Mouse (Mus musculus): ENCODE measurements around the gene Tma7. TPM values are rescaled to one million over a fixed set of nuclear protein-coding genes. Genes with fewer than 3 reads are reported as not detected.

Gene Tma7
- polyA plus RNA-seq, 1 experiment from 2014 or later: 616 TPM

GRCm38 (mm10) chr9:109051651-109052489 is 30.5 kb downstream of the Tma7 start:
- no peak overlapping the region for H3K27ac ChIP-seq
- peaks cover 33% of the 10 kb centered on the region for H3K36me3 ChIP-seq
- H3K4me2 ChIP-seq: no peak overlapping the region
- no peaks in the 10 kb centered on the region for H3K9me3 ChIP-seq (replicated peaks)
- H3K4me1 ChIP-seq: peaks cover 17% of the 10 kb centered on the region
- H3K9ac ChIP-seq: no peak overlapping the region
- H3K4me3 ChIP-seq (replicated peaks): no peak overlapping the region
- WGBS: 91% methylated on average over 10 of the region's 10 CpGs
- ATAC-seq (replicated peaks; ENCODE audit: low FRiP score): no peak
- no peaks in the 10 kb centered on the region for H3K27me3 ChIP-seq

- Histone ChIP-seq H3K27ac (no peak overlapping the region), H3K4me3 (replicated peaks) (no peak overlapping the region), H3K9ac (no peak overlapping the region), H3K4me2 (no peak overlapping the region), H3K27me3 (no peaks in the 10 kb centered on the region), H3K4me1 (peaks cover 17% of the 10 kb centered on the region), H3K9me3 (replicated peaks) (no peaks in the 10 kb centered on the region), H3K36me3 (peaks cover 25% of the 10 kb centered on the region)
- WGBS: 89% methylated on average over 13 of the region's 13 CpGs
- no peak for ATAC-seq (replicated peaks; ENCODE audit: low FRiP score)
Observed at GRCm38 (mm10) chr9:109051011-109051501, 31.3 kb downstream of the Tma7 start.

DNA sequence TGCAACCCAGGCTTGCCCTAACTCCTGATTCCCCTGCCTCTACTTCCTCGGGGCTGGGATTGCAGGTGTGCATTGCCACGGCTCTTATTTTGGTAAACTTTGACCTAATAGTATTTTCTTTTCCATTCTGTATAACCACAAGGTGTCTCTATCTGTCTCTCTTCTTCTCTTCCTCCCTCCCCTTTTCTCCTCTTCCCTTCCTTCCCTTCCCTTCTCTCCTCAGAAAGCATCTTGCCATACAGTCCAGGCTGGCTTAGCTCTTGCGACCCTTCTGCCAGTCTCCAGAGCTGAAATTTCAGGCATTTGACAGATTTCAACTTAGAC is 31.8 kb downstream of the Tma7 start:
- 59% methylated on average over 3 of the region's 3 CpGs for WGBS
- H3K27me3 ChIP-seq: no peaks in the 10 kb centered on the region
- H3K4me2 ChIP-seq: no peak overlapping the region

DNA sequence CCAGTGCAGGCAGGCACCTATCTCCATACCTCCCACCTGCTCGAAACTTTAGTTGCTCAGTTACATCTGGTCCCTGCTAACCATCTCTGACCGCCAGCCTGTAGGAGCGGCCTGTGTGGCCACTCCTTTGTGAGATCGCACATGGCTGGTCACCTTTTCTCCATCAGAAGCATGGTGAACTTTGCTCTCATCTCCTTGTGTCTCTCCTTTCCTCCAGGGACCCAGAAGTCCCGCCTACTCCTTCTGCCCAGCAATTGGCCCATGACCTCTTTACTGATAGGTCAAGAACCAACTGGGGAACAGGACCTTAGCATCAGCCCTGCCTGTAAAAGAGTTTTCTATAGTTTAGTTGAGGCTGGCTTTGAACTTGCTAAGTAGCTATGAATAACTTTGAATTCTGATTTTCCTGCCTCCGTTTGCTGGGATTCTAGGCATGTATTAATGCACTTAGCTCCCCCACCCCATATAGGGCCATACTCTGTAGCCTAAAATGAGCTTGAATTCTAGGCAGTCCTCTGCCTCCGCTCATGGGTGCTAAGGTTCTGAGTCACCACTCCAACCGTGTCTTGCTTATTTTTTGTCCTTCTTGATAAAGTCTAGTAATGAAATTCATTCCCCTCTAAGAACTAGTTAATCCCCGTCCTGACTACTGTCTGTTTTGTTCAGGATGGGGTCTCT is 32.3 kb downstream of the Tma7 start:
- peaks cover 12% of the 10 kb centered on the region for H3K4me1 ChIP-seq
- H3K27me3 ChIP-seq: no peaks in the 10 kb centered on the region
- no peak overlapping the region for H3K9ac ChIP-seq
- no peaks in the 10 kb centered on the region for H3K9me3 ChIP-seq (replicated peaks)
- 81% methylated on average over 9 of the region's 9 CpGs for WGBS
- H3K27ac ChIP-seq: no peak overlapping the region
- H3K4me3 ChIP-seq (replicated peaks): no peak overlapping the region
- H3K4me2 ChIP-seq: no peak overlapping the region
- H3K36me3 ChIP-seq: peaks cover 18% of the 10 kb centered on the region
- ATAC-seq (replicated peaks; ENCODE audit: low FRiP score): no peak

More for the DNA sequence above, 31.8 kb downstream of the Tma7 start:
- no peak overlapping the region for H3K9ac ChIP-seq
- peaks cover 17% of the 10 kb centered on the region for H3K4me1 ChIP-seq
- H3K4me3 ChIP-seq (replicated peaks): no peak overlapping the region
- no peak overlapping the region for H3K27ac ChIP-seq
- no peak for ATAC-seq (replicated peaks; ENCODE audit: low FRiP score)
- H3K9me3 ChIP-seq (replicated peaks): no peaks in the 10 kb centered on the region
- H3K36me3 ChIP-seq: peaks cover 21% of the 10 kb centered on the region

DNA sequence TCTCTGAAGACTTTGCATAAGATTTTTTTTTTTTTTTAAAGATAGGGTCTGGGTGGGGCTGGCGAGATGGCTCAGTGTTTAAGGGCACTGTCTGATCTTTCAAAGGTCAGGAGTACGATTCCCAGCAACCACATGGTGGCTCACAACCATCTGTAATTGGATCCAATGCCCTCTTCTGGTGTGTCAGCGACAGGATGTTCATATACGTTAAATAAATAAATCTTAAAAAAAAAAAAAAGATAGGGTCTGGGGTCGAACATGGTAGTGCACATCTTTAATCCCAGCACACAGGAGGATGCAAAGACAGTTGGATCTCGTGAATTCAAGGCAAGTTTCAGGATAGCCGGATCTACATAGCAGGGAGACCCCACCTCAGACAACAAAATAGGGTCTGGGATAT is 33.1 kb downstream of the Tma7 start:
- Histone ChIP-seq H3K27ac (no peak overlapping the region), H3K36me3 (peaks cover 21% of the 10 kb centered on the region), H3K4me1 (peaks cover 5% of the 10 kb centered on the region), H3K4me3 (replicated peaks) (no peak overlapping the region), H3K27me3 (no peaks in the 10 kb centered on the region), H3K9ac (no peak overlapping the region), H3K4me2 (no peak overlapping the region), H3K9me3 (replicated peaks) (no peaks in the 10 kb centered on the region)
- no peak for ATAC-seq (replicated peaks; ENCODE audit: low FRiP score)
- WGBS: 69% methylated on average over 7 of the region's 7 CpGs

- Histone ChIP-seq H3K27me3 (no peaks in the 10 kb centered on the region), H3K4me2 (no peak overlapping the region), H3K4me3 (replicated peaks) (no peak overlapping the region), H3K4me1 (peaks cover under 1% of the 10 kb centered on the region; the same call in 1 of the 2 replicates), H3K27ac (no peak overlapping the region), H3K9ac (no peak overlapping the region), H3K9me3 (replicated peaks) (no peaks in the 10 kb centered on the region), H3K36me3 (peaks cover 12% of the 10 kb centered on the region; the same call in 1 of the 2 replicates)
- no peak for ATAC-seq (replicated peaks; ENCODE audit: low FRiP score)
- WGBS: 46% methylated on average over 5 of the region's 5 CpGs
Observed at GRCm38 (mm10) chr9:109046306-109046705, 36.1 kb downstream of the Tma7 start.

GRCm38 (mm10) chr9:109041351-109041750 is 41.0 kb downstream of the Tma7 start:
- Histone ChIP-seq H3K4me2 (no peak overlapping the region), H3K4me3 (replicated peaks) (no peak overlapping the region), H3K9me3 (replicated peaks) (no peaks in the 10 kb centered on the region), H3K4me1 (peaks cover 34% of the 10 kb centered on the region), H3K36me3 (0 out of 2 replicates have a peak, but pooled peaks cover 4% of the 10 kb centered on the region), H3K27ac (no peak overlapping the region), H3K27me3 (no peaks in the 10 kb centered on the region), H3K9ac (no peak overlapping the region)
- 75% methylated on average over 7 of the region's 7 CpGs for WGBS
- ATAC-seq (replicated peaks; ENCODE audit: low FRiP score): no peak

DNA sequence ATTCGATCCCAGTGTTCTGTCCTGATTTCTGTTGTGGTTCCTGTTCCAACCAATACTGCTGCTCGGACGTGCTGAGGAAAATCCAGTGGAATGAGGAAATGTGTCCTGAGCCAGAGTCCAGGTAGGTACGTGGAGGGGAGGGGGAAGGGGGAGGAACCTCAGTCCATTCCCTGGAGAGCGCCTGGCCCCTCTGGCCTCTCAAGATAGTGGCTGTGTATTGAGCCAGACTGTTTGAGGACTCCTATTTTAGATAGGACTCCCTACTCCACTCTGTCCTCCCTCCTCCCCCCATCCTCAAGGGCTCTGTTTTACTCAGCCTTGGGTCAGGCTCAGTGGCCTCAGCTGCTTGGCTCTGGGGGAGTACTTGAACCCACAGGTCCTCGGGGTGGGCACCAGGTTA is 41.5 kb downstream of the Tma7 start:
- Histone ChIP-seq H3K4me2 (peak overlapping the region; percentile 84), H3K4me3 (replicated peaks) (no peak overlapping the region), H3K9ac (no peak overlapping the region), H3K9me3 (replicated peaks) (no peaks in the 10 kb centered on the region), H3K36me3 (0 out of 2 replicates have a peak, but pooled peaks cover 4% of the 10 kb centered on the region), H3K27me3 (no peaks in the 10 kb centered on the region), H3K27ac (0 out of 2 replicates have a peak overlapping the region, but pooled peaks have one; percentile 6), H3K4me1 (peaks cover 34% of the 10 kb centered on the region)
- WGBS: 53% methylated on average over 6 of the region's 6 CpGs
- ATAC-seq (replicated peaks; ENCODE audit: low FRiP score): 0 out of 2 replicates have a peak, but pooled peaks have one; percentile 22

DNA sequence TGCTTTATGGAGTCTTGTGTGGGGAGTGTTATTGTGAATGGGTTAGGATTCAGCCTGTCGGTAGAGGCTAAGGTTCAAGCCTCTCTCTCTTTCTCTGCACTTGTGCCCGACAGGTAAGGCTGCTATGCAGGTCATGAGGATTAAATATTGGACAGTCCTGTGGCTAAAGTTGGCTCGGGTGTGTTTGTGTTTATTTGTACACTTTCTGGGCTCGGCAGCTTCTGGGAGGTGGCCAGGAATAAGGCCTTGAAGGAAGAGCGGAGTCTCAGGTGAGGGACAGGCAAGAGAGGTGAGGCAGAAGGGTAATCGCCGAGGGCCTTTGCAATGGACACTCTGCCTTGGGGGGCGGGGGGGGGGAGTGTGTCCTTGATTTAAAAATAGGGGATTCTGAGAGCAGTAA is 42.2 kb downstream of the Tma7 start:
- no peak overlapping the region for H3K27ac ChIP-seq
- no peaks in the 10 kb centered on the region for H3K27me3 ChIP-seq
- H3K9me3 ChIP-seq (replicated peaks): no peaks in the 10 kb centered on the region
- 79% methylated on average over 8 of the region's 8 CpGs for WGBS
- 0 out of 2 replicates have a peak, but pooled peaks cover 4% of the 10 kb centered on the region for H3K36me3 ChIP-seq
- peaks cover 34% of the 10 kb centered on the region for H3K4me1 ChIP-seq
- ATAC-seq (replicated peaks; ENCODE audit: low FRiP score): no peak
- H3K4me3 ChIP-seq (replicated peaks): no peak overlapping the region
- H3K9ac ChIP-seq: no peak overlapping the region
- H3K4me2 ChIP-seq: peak overlapping the region; percentile 84

DNA sequence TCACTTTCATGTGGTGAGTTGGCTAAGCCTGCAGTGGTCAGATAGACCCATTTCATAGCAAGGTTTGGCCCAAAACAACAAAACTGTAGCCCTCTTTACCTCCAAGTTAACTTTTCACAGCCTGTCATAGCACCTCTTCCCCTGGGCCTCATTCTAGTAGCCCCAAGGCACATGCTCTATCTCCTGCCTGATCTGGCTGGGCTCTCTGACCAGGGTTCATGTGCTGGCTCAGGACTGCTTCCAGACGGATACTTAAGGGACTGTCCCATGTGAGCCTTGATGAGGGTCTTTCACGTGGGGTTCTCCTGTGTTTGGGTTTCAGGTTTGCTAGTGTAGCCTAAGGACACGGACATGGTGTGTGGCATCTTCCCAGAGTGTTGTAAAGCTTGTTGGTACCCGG is 42.7 kb downstream of the Tma7 start:
- peak overlapping the region; percentile 89 for H3K27ac ChIP-seq
- no peaks in the 10 kb centered on the region for H3K27me3 ChIP-seq
- H3K36me3 ChIP-seq: 0 out of 2 replicates have a peak, but pooled peaks cover 4% of the 10 kb centered on the region
- H3K4me1 ChIP-seq: peaks cover 34% of the 10 kb centered on the region
- H3K4me2 ChIP-seq: peak overlapping the region; percentile 84
- no peak overlapping the region for H3K9ac ChIP-seq
- 77% methylated on average over 4 of the region's 4 CpGs for whole genome bisulfite sequencing
- peak overlapping the region; percentile 81 for H3K4me3 ChIP-seq (replicated peaks)
- ATAC-seq (replicated peaks; ENCODE audit: low FRiP score): no peak
- H3K9me3 ChIP-seq (replicated peaks): no peaks in the 10 kb centered on the region

DNA sequence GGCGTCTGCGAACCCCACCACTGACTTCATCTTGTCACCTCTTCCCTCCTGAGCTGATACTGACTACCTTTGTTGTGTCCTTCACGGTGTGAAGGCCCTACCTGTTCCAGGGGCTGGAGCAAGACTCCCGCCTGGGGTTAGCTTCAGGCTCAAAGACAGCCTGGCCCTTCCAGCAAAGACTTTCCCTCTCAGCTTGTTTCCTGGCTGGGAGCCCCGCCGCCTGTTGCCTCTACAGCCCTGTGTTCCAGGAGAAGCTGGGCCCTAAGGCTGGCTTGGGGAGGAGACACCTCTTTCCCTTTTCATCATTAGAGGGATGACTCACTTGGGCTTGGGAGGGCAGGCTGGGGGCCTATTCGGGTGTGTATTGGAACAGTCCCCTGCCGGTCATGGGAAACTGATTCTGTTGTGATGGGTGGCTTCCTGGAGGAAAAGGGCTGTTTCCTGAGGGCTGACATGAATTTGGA is 43.5 kb downstream of the Tma7 start:
- Histone ChIP-seq H3K9me3 (replicated peaks) (no peaks in the 10 kb centered on the region), H3K4me1 (peaks cover 34% of the 10 kb centered on the region), H3K36me3 (no peaks in the 10 kb centered on the region), H3K4me2 (peak overlapping the region; percentile 84), H3K27ac (peak overlapping the region; percentile 89), H3K27me3 (no peaks in the 10 kb centered on the region), H3K9ac (peak overlapping the region; percentile 79), H3K4me3 (replicated peaks) (peak overlapping the region; percentile 81)
- peak; percentile 52 for ATAC-seq (replicated peaks; ENCODE audit: low FRiP score)
- 16% methylated on average over 8 of the region's 8 CpGs for WGBS
